Mouse (Mus musculus): ENCODE results near the gene Fgf5. TPM values are rescaled to one million over a fixed set of nuclear protein-coding genes. Genes with fewer than 3 reads are reported as not detected.

The Fgf5 gene
- polyA plus RNA-seq, 1 experiment from 2014 or later = 0.36 TPM

DNA sequence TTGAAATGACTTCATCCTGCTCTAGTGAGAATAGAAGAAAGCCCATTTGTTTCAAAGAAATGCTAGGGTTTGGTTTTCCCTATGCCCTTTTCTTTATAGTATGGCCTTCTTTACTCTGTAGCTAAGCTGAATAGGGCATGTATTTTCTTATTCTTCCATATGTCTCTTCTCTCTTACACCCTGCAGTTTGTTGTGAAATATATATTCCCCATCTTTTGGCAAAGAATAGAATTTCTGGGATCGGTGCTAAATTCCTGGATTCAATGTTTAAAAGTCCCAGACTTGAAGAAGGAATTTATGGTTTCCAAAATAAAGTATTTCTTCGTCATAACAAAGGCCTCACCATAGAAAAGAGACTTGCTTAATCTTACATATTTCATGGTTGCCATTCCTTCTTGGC, 72.6 kb downstream of the Fgf5 start:
- peaks cover 5% of the 10 kb centered on the region; the same call in 1 of the 2 replicates for H3K4me1 ChIP-seq
- no peak overlapping the region for H3K27ac ChIP-seq
- H3K9me3 ChIP-seq = no peaks in the 10 kb centered on the region; the same call in 1 of the 2 replicates
- no peak overlapping the region for H3K4me3 ChIP-seq
- 72% methylated on average over 2 of the region's 2 CpGs for WGBS
- H3K4me2 ChIP-seq = no peak overlapping the region
- no peak overlapping the region for H3K9ac ChIP-seq
- no peak for ATAC-seq (ENCODE audit: insufficient number of reproducible peaks, low FRiP score, low TSS enrichment, low read depth)
- H3K36me3 ChIP-seq = no peaks in the 10 kb centered on the region
- peaks cover 5% of the 10 kb centered on the region; the same call in 1 of the 2 replicates for H3K27me3 ChIP-seq

Other genes with a start within 250 kb of the Fgf5 start
- gene Antxr2, start 223.1 kb upstream of the Fgf5 start, polyA plus RNA-seq (2015; fragmentation: Nextera tagmentation; extraction: Ambion mirVana) = 28.6 and 28.7 TPM in 2 replicates
- gene Prdm8, start 87.0 kb upstream of the Fgf5 start, polyA plus RNA-seq (2015; fragmentation: Nextera tagmentation; extraction: Ambion mirVana) = 0.12 and 0.20 TPM in 2 replicates
- gene Cfap299, start 75.1 kb downstream of the Fgf5 start, polyA plus RNA-seq (2015; fragmentation: Nextera tagmentation; extraction: Ambion mirVana) = 0.48 and 0.88 TPM in 2 replicates

All from limb, embryonic 15.5 days (tissue).